ENCODE assay signal across 23 mouse cellular contexts in genomic region chr10:27007364-27007763, GRCm38 (mm10).
DNase-seq lines count a peak whose midpoint lies in the region; ATAC-seq and TF ChIP-seq lines count a peak whose summit lies in the region.
"Had no signal": no experiment of that assay in that cellular context is flagged by ENCODE, and none has a peak within 500 bp of the region (broad histone marks: within the 10 kb centered on the region; RNA-seq: fewer than 3 reads in every experiment).

No protein-coding gene starts in this region.

- no peak for TF ChIP-seq CTCF in hindbrain, postnatal 0 days (IDR thresholded peaks at IDR 0.05; ENCODE audit: low read depth)
- no peak for TF ChIP-seq CTCF in brain, embryonic 14.5 days (IDR thresholded peaks at IDR 0.05; ENCODE audit: borderline replicate concordance, extremely low read depth, insufficient read depth, insufficient read length)

- 53% methylated on average over 2 of the region's 2 CpGs for WGBS in forebrain, embryonic 16.5 days
- whole genome bisulfite sequencing in forebrain, embryonic 11.5 days: 84% methylated on average over 2 of the region's 2 CpGs
- 39% methylated on average over 2 of the region's 2 CpGs for WGBS in hindbrain, postnatal 0 days
- 84% methylated on average over 2 of the region's 2 CpGs for WGBS in hindbrain, embryonic 12.5 days

- no peak overlapping the region for H3K4me2 ChIP-seq in forebrain, embryonic 16.5 days (ENCODE audit: low read length)
- H3K4me2 ChIP-seq in forebrain, embryonic 11.5 days (ENCODE audit: low read depth, low read length, severe bottlenecking): no peak overlapping the region
- H3K4me2 ChIP-seq in hindbrain, postnatal 0 days (ENCODE audit: low read depth, low read length): no peak overlapping the region
- no peak overlapping the region for H3K4me2 ChIP-seq in hindbrain, embryonic 12.5 days (replicated peaks)
- H3K4me2 ChIP-seq: hindbrain, embryonic 13.5 days; liver, embryonic 12.5 days had no signal

- TF ChIP-seq POLR2A in brain, embryonic 14.5 days (IDR thresholded peaks at IDR 0.05; ENCODE audit: borderline replicate concordance, extremely low read depth, insufficient read depth, insufficient read length, poor library complexity, severe bottlenecking): no peak

- no peak for DNase-seq in forebrain, embryonic 11.5 days (ENCODE audit: low spot score)
- DNase-seq in hindbrain, postnatal 0 days (ENCODE audit: low spot score): peak; percentile 43
- peak; percentile 21 for DNase-seq in Muller cell, postnatal 12 days (ENCODE audit: inconsistent ontology term)
- DNase-seq in brain, embryonic 14.5 days (ENCODE audit: low read depth): peak; percentile 68
- DNase-seq in kidney, postnatal 10 days: no peak
- DNase-seq: adrenal gland, postnatal 25 days; cerebellum, adult 2 months; cerebellum, postnatal 25 days; gastrocnemius, postnatal 10 days; heart, postnatal 14 days; kidney, adult 2 months; kidney, postnatal 4 days; left cerebral cortex, postnatal 4 days; liver, postnatal 0 days; thymus, adult 2 months; thymus, postnatal 36 days had no signal

- no peak overlapping the region for H3K27ac ChIP-seq in forebrain, embryonic 16.5 days (ENCODE audit: low read length)
- H3K27ac ChIP-seq in forebrain, embryonic 11.5 days (ENCODE audit: low read depth, low read length): no peak overlapping the region
- H3K27ac ChIP-seq in hindbrain, postnatal 0 days: no peak overlapping the region
- no peak overlapping the region for H3K27ac ChIP-seq in hindbrain, embryonic 12.5 days
- H3K27ac ChIP-seq: hindbrain, embryonic 13.5 days; liver, embryonic 12.5 days; macrophage had no signal

- peak; percentile 57; the same call in 1 of the 2 replicates for ATAC-seq in forebrain, embryonic 16.5 days
- no peak for ATAC-seq in forebrain, embryonic 11.5 days (replicated peaks; ENCODE audit: low FRiP score)
- ATAC-seq in hindbrain, postnatal 0 days: peak; percentile 53; the same call in 1 of the 2 replicates
- no peak for ATAC-seq in hindbrain, embryonic 12.5 days (ENCODE audit: low FRiP score)
- ATAC-seq: CD4-positive, CD25-positive, alpha-beta regulatory T cell, adult 4 months; liver, embryonic 12.5 days; liver, postnatal 0 days; lung, postnatal 0 days had no signal

- H3K9me3 ChIP-seq in forebrain, embryonic 16.5 days (ENCODE audit: control insufficient read depth, low read length): no peaks in the 10 kb centered on the region
- H3K9me3 ChIP-seq in forebrain, embryonic 11.5 days (ENCODE audit: control insufficient read depth, low read length): no peaks in the 10 kb centered on the region
- no peaks in the 10 kb centered on the region for H3K9me3 ChIP-seq in hindbrain, postnatal 0 days (ENCODE audit: low read length)
- no peaks in the 10 kb centered on the region for H3K9me3 ChIP-seq in hindbrain, embryonic 12.5 days (replicated peaks)
- H3K9me3 ChIP-seq: hindbrain, embryonic 13.5 days; liver, embryonic 12.5 days had no signal

- H3K9ac ChIP-seq in forebrain, embryonic 16.5 days (replicated peaks; ENCODE audit: low read depth, low read length): no peak overlapping the region
- no peak overlapping the region for H3K9ac ChIP-seq in forebrain, embryonic 11.5 days (ENCODE audit: low read length)
- H3K9ac ChIP-seq in hindbrain, postnatal 0 days (replicated peaks; ENCODE audit: low read length): no peak overlapping the region
- no peak overlapping the region for H3K9ac ChIP-seq in hindbrain, embryonic 12.5 days
- H3K9ac ChIP-seq: hindbrain, embryonic 13.5 days; liver, embryonic 12.5 days; liver, postnatal 0 days had no signal

- H3K4me3 ChIP-seq in forebrain, embryonic 16.5 days (replicated peaks; ENCODE audit: low read length): no peak overlapping the region
- H3K4me3 ChIP-seq in forebrain, embryonic 11.5 days (ENCODE audit: low read depth, low read length): no peak overlapping the region
- no peak overlapping the region for H3K4me3 ChIP-seq in hindbrain, postnatal 0 days (ENCODE audit: low read length)
- no peak overlapping the region for H3K4me3 ChIP-seq in hindbrain, embryonic 12.5 days
- H3K4me3 ChIP-seq: hindbrain, embryonic 13.5 days; liver, embryonic 12.5 days had no signal

- H3K36me3 ChIP-seq in forebrain, embryonic 16.5 days (ENCODE audit: control insufficient read depth, insufficient read depth): no peaks in the 10 kb centered on the region
- no peaks in the 10 kb centered on the region for H3K36me3 ChIP-seq in forebrain, embryonic 11.5 days (ENCODE audit: control insufficient read depth, insufficient read depth, low read length)
- no peaks in the 10 kb centered on the region for H3K36me3 ChIP-seq in hindbrain, postnatal 0 days (ENCODE audit: insufficient read depth, low read length)
- no peaks in the 10 kb centered on the region for H3K36me3 ChIP-seq in hindbrain, embryonic 12.5 days
- H3K36me3 ChIP-seq: hindbrain, embryonic 13.5 days; liver, embryonic 12.5 days had no signal

- H3K27me3 ChIP-seq in forebrain, embryonic 16.5 days (replicated peaks; ENCODE audit: control insufficient read depth, insufficient read depth, low read length): no peaks in the 10 kb centered on the region
- H3K27me3 ChIP-seq in forebrain, embryonic 11.5 days (ENCODE audit: control insufficient read depth, insufficient read depth, low read length): no peaks in the 10 kb centered on the region
- no peaks in the 10 kb centered on the region for H3K27me3 ChIP-seq in hindbrain, postnatal 0 days (ENCODE audit: insufficient read depth, low read length)
- no peaks in the 10 kb centered on the region for H3K27me3 ChIP-seq in hindbrain, embryonic 12.5 days
- H3K27me3 ChIP-seq: hindbrain, embryonic 13.5 days; liver, embryonic 12.5 days had no signal

- no peaks in the 10 kb centered on the region for H3K4me1 ChIP-seq in forebrain, embryonic 16.5 days (replicated peaks; ENCODE audit: control insufficient read depth, insufficient read depth, low read length)
- H3K4me1 ChIP-seq in forebrain, embryonic 11.5 days (replicated peaks; ENCODE audit: control insufficient read depth, insufficient read depth, low read length): no peaks in the 10 kb centered on the region
- H3K4me1 ChIP-seq in hindbrain, postnatal 0 days (ENCODE audit: insufficient read depth, low read length): no peaks in the 10 kb centered on the region
- H3K4me1 ChIP-seq in hindbrain, embryonic 12.5 days: no peaks in the 10 kb centered on the region
- H3K4me1 ChIP-seq: hindbrain, embryonic 13.5 days; liver, embryonic 12.5 days had no signal

Comparison
In these comparisons a context has a peak if more than half of its experiments do, and no peak if none do; other contexts are left out.
1. ATAC-seq: peak in forebrain, embryonic 16.5 days (single experiment) and hindbrain, postnatal 0 days (single experiment); none in forebrain, embryonic 11.5 days (single experiment) and hindbrain, embryonic 12.5 days (single experiment).
2. DNase-seq: peak in hindbrain, postnatal 0 days (single experiment), Muller cell, postnatal 12 days (single experiment) and brain, embryonic 14.5 days (single experiment); none in forebrain, embryonic 11.5 days (single experiment) and kidney, postnatal 10 days (single experiment).